Mouse (Mus musculus): ENCODE results near the gene Mei1. TPM values are rescaled to one million over a fixed set of nuclear protein-coding genes. Genes with fewer than 3 reads are reported as not detected.

The Mei1 gene
- total and polyA plus RNA-seq, 2 experiments from 2014 or later = 0.21 to 0.24 TPM

DNA sequence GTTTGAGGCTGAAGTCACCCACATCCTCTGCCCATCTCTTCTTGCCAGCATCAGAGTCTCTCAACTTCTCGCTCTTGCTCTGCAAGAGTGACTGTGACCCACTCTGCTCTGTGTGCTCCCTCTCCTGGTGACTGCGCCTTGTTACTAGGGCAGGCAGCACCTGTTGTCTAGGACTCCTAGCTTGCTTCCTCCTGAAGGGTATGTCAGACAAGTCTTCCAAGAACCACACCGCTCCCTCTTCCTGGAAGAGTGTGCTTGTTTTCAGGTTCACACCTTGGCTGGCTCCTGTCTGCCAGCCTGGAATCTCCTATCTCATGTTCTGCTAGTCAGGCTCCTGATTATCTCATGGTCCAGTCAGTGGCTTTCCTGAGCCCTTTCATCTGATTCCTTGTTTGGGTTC, 70.6 kb downstream of the Mei1 start:
- no peak overlapping the region for H3K4me3 ChIP-seq (ENCODE audit: low read length)
- no peaks in the 10 kb centered on the region for H3K9me3 ChIP-seq (ENCODE audit: low read length)
- no peak overlapping the region for H3K4me2 ChIP-seq (ENCODE audit: low read depth, low read length)
- DNase-seq (ENCODE audit: low spot score) (no peak), ATAC-seq (no peak)
- H3K4me1 ChIP-seq (ENCODE audit: insufficient read depth, low read length) = no peaks in the 10 kb centered on the region
- 92% methylated on average over 3 of the region's 3 CpGs for WGBS
- no peaks in the 10 kb centered on the region for H3K27me3 ChIP-seq (ENCODE audit: insufficient read depth, low read length)
- no peaks in the 10 kb centered on the region for H3K36me3 ChIP-seq (ENCODE audit: insufficient read depth, low read length)
- no peak; the same call in 1 of the 2 replicates for TF ChIP-seq CTCF (IDR thresholded peaks at IDR 0.05; ENCODE audit: low read depth)
- H3K9ac ChIP-seq (replicated peaks; ENCODE audit: low read length) = no peak overlapping the region
- H3K27ac ChIP-seq = no peak overlapping the region

DNA sequence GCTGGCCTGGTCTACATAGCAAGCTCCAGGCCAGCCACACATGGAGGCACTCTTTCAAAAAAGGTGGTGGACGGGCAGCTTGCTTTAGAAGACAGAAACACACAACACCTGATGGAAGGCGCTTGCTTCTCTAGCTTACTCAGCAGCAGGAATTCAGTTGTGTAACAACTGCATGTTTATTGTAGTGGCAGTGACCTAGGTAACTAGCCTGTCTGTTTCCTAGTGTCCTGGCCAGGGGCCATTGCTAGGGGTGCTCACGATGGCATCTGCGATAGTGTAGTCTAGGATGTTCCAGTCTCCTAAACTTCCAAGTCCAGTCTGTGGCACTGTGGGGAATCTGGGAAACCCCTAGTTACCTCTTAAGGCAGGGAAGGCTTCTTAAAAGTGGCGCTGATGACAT, 74.4 kb downstream of the Mei1 start:
- Histone ChIP-seq H3K27me3 (ENCODE audit: insufficient read depth, low read length) (no peaks in the 10 kb centered on the region), H3K4me2 (ENCODE audit: low read depth, low read length) (no peak overlapping the region), H3K27ac (peak overlapping the region; percentile 45; the same call in 1 of the 2 replicates), H3K9me3 (ENCODE audit: low read length) (no peaks in the 10 kb centered on the region), H3K4me1 (ENCODE audit: insufficient read depth, low read length) (peaks cover 19% of the 10 kb centered on the region), H3K9ac (replicated peaks; ENCODE audit: low read length) (no peak overlapping the region), H3K4me3 (ENCODE audit: low read length) (no peak overlapping the region), H3K36me3 (ENCODE audit: insufficient read depth, low read length) (no peaks in the 10 kb centered on the region)
- TF ChIP-seq CTCF (IDR thresholded peaks at IDR 0.05; ENCODE audit: low read depth) = no peak
- ATAC-seq (no peak), DNase-seq (ENCODE audit: low spot score) (no peak)
- WGBS = 63% methylated on average over 5 of the region's 5 CpGs

DNA sequence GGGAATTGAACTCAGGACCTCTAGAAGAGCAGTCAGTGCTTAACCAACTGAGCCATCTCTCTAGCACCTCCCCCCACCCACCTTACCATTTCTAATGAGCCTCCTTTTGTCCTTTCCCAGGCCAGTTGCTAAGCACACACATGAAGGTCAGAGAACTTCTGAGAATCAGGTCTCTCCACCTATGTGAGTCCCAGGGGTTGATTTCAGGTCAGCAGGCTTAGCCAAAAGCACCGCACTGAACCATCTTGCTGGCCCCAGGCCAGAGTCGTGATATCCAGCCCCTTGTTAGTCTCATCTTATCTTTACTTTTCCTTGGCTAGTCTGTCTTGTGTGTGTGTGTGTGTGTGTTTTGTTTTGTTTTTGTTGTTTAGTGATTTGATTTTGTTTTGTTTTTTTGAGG, 75.6 kb downstream of the Mei1 start:
- no peak for DNase-seq (ENCODE audit: low spot score)
- no peaks in the 10 kb centered on the region for H3K36me3 ChIP-seq (ENCODE audit: insufficient read depth, low read length)
- peak overlapping the region; percentile 98 for H3K27ac ChIP-seq
- no peaks in the 10 kb centered on the region for H3K9me3 ChIP-seq (ENCODE audit: low read length)
- TF ChIP-seq CTCF (IDR thresholded peaks at IDR 0.05; ENCODE audit: low read depth) = no peak
- H3K4me2 ChIP-seq (ENCODE audit: low read depth, low read length) = no peak overlapping the region
- no peak overlapping the region for H3K9ac ChIP-seq (replicated peaks; ENCODE audit: low read length)
- ATAC-seq = no peak
- WGBS = 34% methylated on average over 2 of the region's 2 CpGs
- no peak overlapping the region for H3K4me3 ChIP-seq (ENCODE audit: low read length)
- peaks cover 23% of the 10 kb centered on the region for H3K4me1 ChIP-seq (ENCODE audit: insufficient read depth, low read length)
- no peaks in the 10 kb centered on the region for H3K27me3 ChIP-seq (ENCODE audit: insufficient read depth, low read length)

- Histone ChIP-seq H3K36me3 (ENCODE audit: insufficient read depth, low read length) (no peaks in the 10 kb centered on the region), H3K27me3 (ENCODE audit: insufficient read depth, low read length) (no peaks in the 10 kb centered on the region), H3K4me3 (ENCODE audit: low read length) (peak overlapping the region; percentile 75), H3K9ac (replicated peaks; ENCODE audit: low read length) (0 out of 2 replicates have a peak overlapping the region, but pooled peaks have one; percentile 4), H3K4me1 (ENCODE audit: insufficient read depth, low read length) (peaks cover 23% of the 10 kb centered on the region), H3K9me3 (ENCODE audit: low read length) (no peaks in the 10 kb centered on the region), H3K27ac (peak overlapping the region; percentile 98), H3K4me2 (ENCODE audit: low read depth, low read length) (peak overlapping the region; percentile 82)
- ATAC-seq = no peak
- DNase-seq (ENCODE audit: low spot score) = no peak
- TF ChIP-seq CTCF (IDR thresholded peaks at IDR 0.05; ENCODE audit: low read depth) = 0 out of 2 replicates have a peak, but pooled peaks have one; percentile 5
- 15% methylated on average over 11 of the region's 11 CpGs for WGBS
Observed at GRCm38 (mm10) chr15:82145851-82146769, 76.3 kb downstream of the Mei1 start.

DNA sequence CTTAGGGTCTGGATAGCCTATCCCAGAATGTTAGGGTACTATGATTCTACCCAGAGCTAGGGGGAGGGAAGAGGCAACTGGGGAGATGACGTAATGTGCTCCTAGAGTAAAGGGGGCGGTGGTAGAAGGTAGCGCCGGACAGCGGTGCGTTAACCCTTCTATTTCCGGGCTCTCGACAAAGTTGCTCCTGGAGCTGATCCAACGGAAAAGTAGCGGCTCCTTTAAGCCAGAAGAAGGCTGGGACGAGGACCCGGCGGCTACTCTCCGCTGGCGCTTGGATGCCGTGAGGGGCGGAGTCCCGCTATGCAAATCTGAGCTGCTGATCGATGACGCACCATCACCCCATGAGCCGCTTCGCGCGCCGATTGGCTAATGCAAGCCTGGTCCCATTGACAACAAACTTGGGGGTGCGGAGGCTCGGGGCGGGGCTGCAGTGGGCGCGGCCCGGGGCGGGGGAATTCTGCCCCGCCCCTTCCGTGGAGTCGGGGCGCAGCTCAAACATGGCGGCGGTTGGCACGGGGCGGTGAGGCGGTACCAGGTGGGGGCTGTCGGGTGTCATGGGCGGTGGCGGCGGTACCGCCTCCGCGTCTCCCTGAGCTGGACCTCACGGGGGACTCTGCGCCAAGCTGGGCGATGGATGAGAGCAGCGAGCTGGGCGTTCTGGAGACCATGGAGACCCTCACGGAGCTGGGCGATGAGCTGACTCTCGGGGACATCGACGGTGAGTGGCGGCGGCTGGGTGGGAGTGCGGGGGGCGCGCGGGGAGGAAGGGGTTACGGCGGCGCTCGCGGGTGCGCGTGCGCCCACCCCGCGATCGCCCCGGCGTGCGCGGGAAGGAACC, 77.2 kb downstream of the Mei1 start, which contains the start of gene Srebf2:
Gene Srebf2 (plus strand): TSS at position 412 of the 841 bp plus-strand sequence.
- peak; percentile 100 for DNase-seq (ENCODE audit: low spot score)
- Histone ChIP-seq H3K9me3 (ENCODE audit: low read length) (no peaks in the 10 kb centered on the region), H3K4me1 (ENCODE audit: insufficient read depth, low read length) (peaks cover 24% of the 10 kb centered on the region), H3K9ac (replicated peaks; ENCODE audit: low read length) (peak within 1 kb of the TSS; percentile 88), H3K27ac (peak within 1 kb of the TSS; percentile 98), H3K4me2 (ENCODE audit: low read depth, low read length) (peak within 1 kb of the TSS; percentile 82), H3K36me3 (ENCODE audit: insufficient read depth, low read length) (no peaks in the 10 kb centered on the region), H3K4me3 (ENCODE audit: low read length) (peak within 1 kb of the TSS; percentile 75), H3K27me3 (ENCODE audit: insufficient read depth, low read length) (no peaks in the 10 kb centered on the region)
- WGBS = under 1% methylated on average over 73 of the region's 79 CpGs
- TF ChIP-seq CTCF (IDR thresholded peaks at IDR 0.05; ENCODE audit: low read depth) = peak; percentile 22
- ATAC-seq = peak; percentile 98

- Histone ChIP-seq H3K9me3 (ENCODE audit: low read length) (no peaks in the 10 kb centered on the region), H3K36me3 (ENCODE audit: insufficient read depth, low read length) (no peaks in the 10 kb centered on the region), H3K9ac (replicated peaks; ENCODE audit: low read length) (peak overlapping the region; percentile 88), H3K4me3 (ENCODE audit: low read length) (peak overlapping the region; percentile 75), H3K4me2 (ENCODE audit: low read depth, low read length) (peak overlapping the region; percentile 82), H3K4me1 (ENCODE audit: insufficient read depth, low read length) (peaks cover 29% of the 10 kb centered on the region), H3K27ac (peak overlapping the region; percentile 98), H3K27me3 (ENCODE audit: insufficient read depth, low read length) (no peaks in the 10 kb centered on the region)
- peak; percentile 74 for DNase-seq (ENCODE audit: low spot score)
- peak; percentile 43 for ATAC-seq
- WGBS = under 1% methylated on average over 42 of the region's 50 CpGs
- TF ChIP-seq CTCF (IDR thresholded peaks at IDR 0.05; ENCODE audit: low read depth) = peak; percentile 17; the same call in 1 of the 2 replicates
Observed at GRCm38 (mm10) chr15:82147611-82148111, 77.9 kb downstream of the Mei1 start.

All from hindbrain, postnatal 0 days (tissue).